Mouse (Mus musculus): Measurements from ENCODE around the gene Dusp1. TPM values are rescaled to one million over a fixed set of nuclear protein-coding genes. Genes with fewer than 3 reads are reported as not detected.

Dusp1 gene
- polyA plus RNA-seq, 1 experiment: 32.2 TPM

DNA sequence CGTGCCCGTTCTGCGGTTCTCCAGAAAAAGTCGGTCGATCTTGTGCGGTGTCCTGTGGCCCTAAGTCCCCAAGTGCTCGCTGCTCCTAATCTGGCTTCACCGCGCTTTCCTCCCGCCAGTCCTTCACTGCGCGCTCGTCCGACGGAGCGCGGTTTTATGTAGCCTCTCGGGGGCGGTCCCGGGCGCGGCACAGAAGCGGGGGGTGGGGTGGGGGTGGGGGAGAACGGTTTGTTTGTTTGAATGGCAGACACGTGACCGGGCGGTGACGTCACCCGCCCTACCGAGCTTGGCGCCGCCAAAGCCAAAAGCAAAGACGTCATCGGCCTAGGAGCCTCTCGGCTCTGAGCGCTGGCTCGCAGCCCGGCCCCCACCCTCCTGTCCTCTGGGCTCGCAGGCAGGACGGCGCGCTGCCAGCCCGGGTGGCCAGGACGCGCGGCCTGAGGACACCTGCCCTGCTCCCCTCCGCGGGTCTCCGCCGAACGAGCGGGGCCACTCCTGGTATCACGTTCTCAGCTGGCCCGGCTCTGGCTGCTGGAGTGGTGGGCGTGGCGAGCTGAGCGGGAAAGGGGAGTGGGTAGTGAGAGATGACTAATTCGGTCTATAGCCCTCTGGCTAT is 53.5 kb downstream of the Dusp1 start:
- Histone ChIP-seq H3K27ac (ENCODE audit: insufficient read depth, low read depth, low read length) (peak overlapping the region; percentile 91), H3K4me1 (ENCODE audit: control insufficient read depth, insufficient read depth, low read length) (peaks cover 58% of the 10 kb centered on the region), H3K4me3 (ENCODE audit: insufficient read depth, low read length) (peak overlapping the region; percentile 80)
- TF ChIP-seq POLR2A (IDR thresholded peaks at IDR 0.05; ENCODE audit: borderline replicate concordance, low read depth, low read length): no peak; the same call in 1 of the 2 replicates
- no peak for TF ChIP-seq CTCF (IDR thresholded peaks at IDR 0.05; ENCODE audit: low read depth, low read length)

DNA sequence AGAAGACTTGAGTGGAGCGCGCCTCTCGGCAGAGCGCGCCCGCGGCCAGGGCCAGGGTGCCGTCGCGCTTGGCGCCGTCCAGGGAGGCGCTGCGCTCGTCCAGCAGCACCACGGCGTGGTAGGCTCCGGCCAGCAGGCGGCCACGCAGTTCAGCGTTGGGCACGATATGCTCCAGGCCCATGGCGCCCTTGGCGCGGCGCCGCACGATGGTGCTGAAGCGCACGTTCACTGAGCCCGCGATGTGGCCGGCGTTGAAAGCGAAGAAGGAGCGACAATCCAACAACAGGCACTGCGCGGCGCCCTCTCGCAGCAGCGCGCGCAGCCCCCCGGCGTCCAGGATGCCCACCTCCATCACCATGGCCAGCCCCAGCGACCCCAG is 54.0 kb downstream of the Dusp1 start:
- Histone ChIP-seq H3K27ac (ENCODE audit: insufficient read depth, low read depth, low read length) (peak overlapping the region; percentile 91), H3K4me3 (ENCODE audit: insufficient read depth, low read length) (peak overlapping the region; percentile 80), H3K4me1 (ENCODE audit: control insufficient read depth, insufficient read depth, low read length) (peaks cover 58% of the 10 kb centered on the region)
- TF ChIP-seq CTCF (IDR thresholded peaks at IDR 0.05; ENCODE audit: low read depth, low read length) (peak; percentile 45), POLR2A (IDR thresholded peaks at IDR 0.05; ENCODE audit: borderline replicate concordance, low read depth, low read length) (no peak)

DNA sequence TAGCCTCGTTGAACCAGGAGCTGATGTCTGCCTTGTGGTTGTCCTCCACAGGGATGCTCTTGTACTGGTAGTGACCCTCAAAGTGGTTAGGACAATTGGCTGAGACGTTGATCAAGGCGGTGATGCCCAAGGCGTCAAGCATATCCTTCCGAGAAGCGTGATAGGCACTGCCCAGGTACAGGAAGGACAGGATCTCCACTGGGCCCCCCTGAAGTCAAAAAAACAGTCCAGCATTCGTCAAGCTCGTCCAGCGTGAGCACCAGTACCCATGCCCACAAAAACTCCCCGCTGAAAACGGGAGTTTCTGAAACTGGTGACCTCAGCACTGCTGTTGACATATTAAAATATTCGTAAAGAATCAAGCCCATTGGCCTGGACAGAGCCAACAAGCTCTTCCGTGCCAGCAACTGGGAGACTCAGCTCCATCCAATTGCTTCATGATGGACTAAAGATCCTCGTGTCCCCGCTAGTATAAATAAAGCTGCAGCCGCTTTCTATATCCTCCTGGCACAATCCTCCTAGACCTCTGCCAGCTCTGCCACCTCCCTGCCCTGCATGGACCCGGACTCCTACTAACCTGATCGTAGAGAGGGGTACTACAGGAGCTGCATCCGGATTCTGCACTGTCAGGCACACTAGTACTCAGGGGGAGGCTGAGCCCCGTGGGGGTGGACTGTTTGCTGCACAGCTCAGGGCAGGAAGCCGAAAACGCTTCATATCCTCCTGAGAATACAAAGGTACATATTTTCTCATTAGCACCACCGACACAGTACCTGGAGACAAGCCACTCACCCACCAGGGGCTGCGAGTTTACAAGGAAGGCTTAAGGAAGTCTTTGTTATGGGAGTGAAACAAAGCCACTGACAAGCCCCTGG is 54.7 kb downstream of the Dusp1 start:
- Histone ChIP-seq H3K4me3 (ENCODE audit: insufficient read depth, low read length) (peak overlapping the region; percentile 80), H3K4me1 (ENCODE audit: control insufficient read depth, insufficient read depth, low read length) (peaks cover 56% of the 10 kb centered on the region), H3K27ac (ENCODE audit: insufficient read depth, low read depth, low read length) (peak overlapping the region; percentile 91)
- TF ChIP-seq POLR2A (IDR thresholded peaks at IDR 0.05; ENCODE audit: borderline replicate concordance, low read depth, low read length) (no peak), CTCF (IDR thresholded peaks at IDR 0.05; ENCODE audit: low read depth, low read length) (no peak)

DNA sequence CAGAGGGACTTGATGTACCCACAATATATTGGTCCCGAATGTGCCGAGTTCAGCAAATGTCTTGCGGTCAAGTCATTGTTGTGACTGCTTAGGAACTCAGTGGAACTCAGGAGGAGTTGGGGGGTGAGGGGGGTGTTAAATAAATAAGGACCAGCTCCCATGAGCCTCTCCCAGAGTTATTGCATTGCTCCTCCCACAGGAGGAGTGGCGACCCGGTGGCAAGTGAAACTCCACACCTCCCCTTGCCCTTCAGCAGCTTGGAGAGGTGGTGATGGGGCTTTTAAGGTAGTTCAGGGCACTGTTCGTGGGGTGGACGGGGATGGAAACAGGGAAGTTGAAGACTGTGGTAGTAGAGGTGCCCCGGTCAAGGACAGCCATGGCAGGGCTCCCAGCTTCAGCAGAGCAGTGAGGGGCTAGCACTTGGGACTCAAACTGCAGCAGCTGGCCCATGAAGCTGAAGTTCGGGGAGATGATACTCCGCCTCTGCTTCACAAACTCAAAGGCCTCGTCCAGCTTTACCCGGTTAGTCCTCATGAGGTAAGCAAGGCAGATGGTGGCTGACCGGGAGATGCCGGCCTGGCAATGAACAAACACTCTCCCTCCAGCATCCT is 55.8 kb downstream of the Dusp1 start:
- TF ChIP-seq CTCF (IDR thresholded peaks at IDR 0.05; ENCODE audit: low read depth, low read length) (no peak), POLR2A (IDR thresholded peaks at IDR 0.05; ENCODE audit: borderline replicate concordance, low read depth, low read length) (no peak)
- peaks cover 52% of the 10 kb centered on the region for H3K4me1 ChIP-seq (ENCODE audit: control insufficient read depth, insufficient read depth, low read length)
- H3K4me3 ChIP-seq (ENCODE audit: insufficient read depth, low read length): no peak overlapping the region; the same call in 1 of the 2 replicates
- no peak overlapping the region for H3K27ac ChIP-seq (ENCODE audit: insufficient read depth, low read depth, low read length)

DNA sequence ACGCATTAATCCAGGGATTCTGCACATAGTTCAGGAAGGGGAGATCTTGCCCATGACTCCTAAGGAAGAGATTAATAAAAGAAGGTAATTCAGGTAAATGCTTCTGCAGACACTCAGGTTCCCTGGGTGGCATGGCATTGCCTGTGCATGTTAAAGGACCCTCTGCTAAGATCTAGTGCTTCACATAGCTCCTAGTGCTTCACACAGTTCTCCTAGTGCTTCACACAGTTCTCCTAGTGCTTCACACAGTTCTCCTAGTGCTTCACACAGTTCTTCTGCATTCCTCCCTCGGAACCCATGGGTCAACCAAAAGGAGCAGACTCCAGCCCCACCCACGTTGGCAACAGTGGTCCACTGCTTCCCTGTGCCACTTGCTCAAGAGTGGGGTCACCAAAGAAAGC is 56.7 kb downstream of the Dusp1 start:
- no peak overlapping the region for H3K4me3 ChIP-seq (ENCODE audit: insufficient read depth, low read length)
- no peak overlapping the region for H3K27ac ChIP-seq (ENCODE audit: insufficient read depth, low read depth, low read length)
- TF ChIP-seq POLR2A (IDR thresholded peaks at IDR 0.05; ENCODE audit: borderline replicate concordance, low read depth, low read length) (no peak), CTCF (IDR thresholded peaks at IDR 0.05; ENCODE audit: low read depth, low read length) (no peak)
- H3K4me1 ChIP-seq (ENCODE audit: control insufficient read depth, insufficient read depth, low read length): peaks cover 48% of the 10 kb centered on the region

DNA sequence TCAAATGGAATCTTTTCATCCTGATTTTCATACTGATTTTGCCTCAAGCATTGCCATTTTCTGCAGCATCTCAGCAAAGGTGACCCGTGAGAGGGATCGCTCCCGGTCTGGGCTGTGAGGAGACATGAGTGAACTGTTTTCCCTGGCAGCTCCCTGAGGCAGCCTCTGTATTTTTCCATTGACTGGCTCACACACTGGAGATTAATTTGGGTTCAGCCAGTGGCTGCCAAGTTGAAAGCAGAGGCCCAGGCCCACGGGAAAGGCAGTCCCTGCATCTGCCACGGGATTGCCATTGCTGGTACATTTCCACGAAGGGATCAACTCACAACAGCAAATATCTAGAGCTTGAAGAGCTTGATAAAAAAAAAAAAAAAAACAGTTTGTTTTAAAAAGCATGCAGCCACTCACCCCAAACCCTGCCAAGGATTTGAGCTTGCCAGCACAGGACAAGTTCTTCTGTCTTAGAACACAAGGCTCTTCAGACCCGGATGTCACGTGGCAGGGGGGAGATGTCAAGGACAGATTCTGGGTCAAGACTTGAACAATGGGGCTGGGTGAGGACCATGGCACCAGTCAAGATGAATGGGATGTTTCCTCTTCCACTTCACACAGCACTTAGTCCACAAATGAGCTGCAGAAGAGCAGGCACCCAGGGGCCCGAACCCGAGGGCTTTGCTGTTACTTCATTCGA is 57.8 kb downstream of the Dusp1 start:
- Histone ChIP-seq H3K27ac (ENCODE audit: insufficient read depth, low read depth, low read length) (peak overlapping the region; percentile 50; the same call in 1 of the 2 replicates), H3K4me1 (ENCODE audit: control insufficient read depth, insufficient read depth, low read length) (peaks cover 42% of the 10 kb centered on the region), H3K4me3 (ENCODE audit: insufficient read depth, low read length) (no peak overlapping the region)
- TF ChIP-seq CTCF (IDR thresholded peaks at IDR 0.05; ENCODE audit: low read depth, low read length) (no peak), POLR2A (IDR thresholded peaks at IDR 0.05; ENCODE audit: borderline replicate concordance, low read depth, low read length) (no peak)

DNA sequence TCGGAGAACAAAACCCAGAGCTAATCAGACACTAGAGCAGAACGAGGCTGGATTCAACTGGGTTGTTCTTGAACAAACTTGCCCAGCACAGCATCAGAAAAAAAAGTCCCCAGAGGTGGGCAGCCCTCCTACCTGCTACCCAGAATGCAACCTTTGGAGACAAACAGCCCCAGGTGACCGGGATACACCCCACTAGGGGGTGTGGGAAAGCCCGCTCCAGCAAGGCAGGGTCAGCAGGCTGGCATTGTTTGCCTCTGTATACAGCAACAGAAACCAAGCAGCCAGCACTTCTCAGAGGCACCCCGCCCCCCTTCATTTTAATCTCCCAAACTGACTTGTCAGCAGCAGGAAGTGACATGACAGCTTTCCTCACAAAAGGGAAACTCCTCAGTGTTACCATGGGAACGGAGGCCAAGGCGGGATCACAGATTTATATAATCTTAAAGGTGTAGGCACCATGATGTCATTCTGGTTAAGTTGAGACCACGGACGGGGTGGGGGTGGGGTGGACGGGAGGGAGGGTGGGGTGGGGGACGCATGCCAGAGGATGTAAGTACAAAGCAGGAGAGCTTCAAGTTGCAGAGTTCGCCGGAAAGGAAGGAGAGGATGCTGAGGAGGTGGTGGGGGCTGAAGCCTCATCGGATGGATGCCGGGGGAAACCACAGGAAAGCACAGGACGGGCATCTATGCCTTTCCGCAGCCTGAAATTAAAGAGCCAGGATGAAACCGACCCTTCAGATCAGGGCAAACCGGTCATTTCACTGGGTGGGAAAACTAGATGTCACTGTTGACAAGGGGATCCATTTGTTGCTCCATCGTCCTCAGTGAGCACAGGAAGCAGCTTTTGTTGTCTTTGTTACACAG is 58.9 kb downstream of the Dusp1 start:
- 0 out of 2 replicates have a peak, but pooled peaks have one; percentile 15 for TF ChIP-seq POLR2A (IDR thresholded peaks at IDR 0.05; ENCODE audit: borderline replicate concordance, low read depth, low read length)
- no peak for TF ChIP-seq CTCF (IDR thresholded peaks at IDR 0.05; ENCODE audit: low read depth, low read length)
- Histone ChIP-seq H3K4me1 (ENCODE audit: control insufficient read depth, insufficient read depth, low read length) (peaks cover 52% of the 10 kb centered on the region), H3K27ac (ENCODE audit: insufficient read depth, low read depth, low read length) (peak overlapping the region; percentile 93), H3K4me3 (ENCODE audit: insufficient read depth, low read length) (peak overlapping the region; percentile 46)

DNA sequence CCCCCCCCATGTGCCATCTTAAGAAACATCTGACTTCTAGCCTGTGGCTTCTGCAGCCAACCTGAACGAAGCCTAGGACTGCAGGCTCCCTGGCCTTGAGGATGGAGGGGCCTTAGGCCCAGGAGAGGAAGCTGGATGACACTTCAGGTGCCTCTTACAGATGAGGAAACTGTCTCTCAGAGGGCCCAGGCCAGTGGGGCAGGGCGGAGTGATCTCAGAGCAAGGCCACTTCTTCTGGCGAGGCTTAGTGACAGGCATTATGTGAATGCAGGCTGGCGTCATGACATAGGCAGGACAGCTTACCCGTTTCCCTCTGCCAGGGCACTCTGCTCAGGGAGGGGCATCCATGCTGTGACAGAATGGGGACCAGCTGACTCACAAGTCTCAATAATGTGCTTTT is 60.1 kb downstream of the Dusp1 start:
- Histone ChIP-seq H3K4me1 (ENCODE audit: control insufficient read depth, insufficient read depth, low read length) (peaks cover 56% of the 10 kb centered on the region), H3K27ac (ENCODE audit: insufficient read depth, low read depth, low read length) (no peak overlapping the region), H3K4me3 (ENCODE audit: insufficient read depth, low read length) (no peak overlapping the region)
- no peak for TF ChIP-seq CTCF (IDR thresholded peaks at IDR 0.05; ENCODE audit: low read depth, low read length)
- TF ChIP-seq POLR2A (IDR thresholded peaks at IDR 0.05; ENCODE audit: borderline replicate concordance, low read depth, low read length): no peak

DNA sequence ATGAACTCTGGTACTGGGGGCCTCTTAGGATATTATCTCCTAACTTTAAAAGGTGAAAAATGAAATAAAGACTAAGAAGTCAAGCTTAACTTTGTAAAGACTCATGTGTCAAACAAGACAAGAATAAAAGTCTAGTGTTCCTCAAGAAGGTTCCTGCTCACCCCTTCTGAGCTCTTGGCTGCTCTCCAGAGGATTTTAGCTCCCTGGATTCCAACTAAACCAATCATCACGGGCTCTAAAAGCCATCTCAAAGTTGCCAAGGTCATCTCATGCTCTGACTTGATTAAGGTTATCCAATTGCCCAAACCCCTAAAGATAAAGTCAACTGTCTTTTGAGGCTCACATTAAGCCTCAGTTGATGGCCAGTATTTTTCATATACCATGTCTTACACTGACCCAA is 63.3 kb downstream of the Dusp1 start:
- Histone ChIP-seq H3K4me3 (ENCODE audit: insufficient read depth, low read length) (no peak overlapping the region), H3K27ac (ENCODE audit: insufficient read depth, low read depth, low read length) (no peak overlapping the region), H3K4me1 (ENCODE audit: control insufficient read depth, insufficient read depth, low read length) (peaks cover 42% of the 10 kb centered on the region)
- TF ChIP-seq POLR2A (IDR thresholded peaks at IDR 0.05; ENCODE audit: borderline replicate concordance, low read depth, low read length): no peak
- no peak for TF ChIP-seq CTCF (IDR thresholded peaks at IDR 0.05; ENCODE audit: low read depth, low read length)

All from bone marrow macrophage, adult 2 months (primary cell).